Mouse (Mus musculus) liver, adult 2 months (tissue): ENCODE results near the gene Prdm16. TPM values are rescaled to one million over a fixed set of nuclear protein-coding genes. Genes with fewer than 3 reads are reported as not detected.
A peak's percentile ranks its signal among the peaks of the same experiment; 100 is the strongest.

Source experiments
- DNase-seq: peaks from one replicate; pipeline ENCODE4 v3.0.0-alpha.2; 2011; ENCODE audit warnings: low read depth, low spot score; ENCODE audit errors: extremely low read depth
- H3K27ac ChIP-seq: fragments of 200-500 bp; replicated peaks from 2 replicates; pipeline ENCODE4 v1.5.1; 2012; ENCODE audit warnings: low read depth, mild to moderate bottlenecking, control low read depth, inconsistent platforms, low read length; ENCODE audit not compliant: insufficient read depth
- H3K27me3 ChIP-seq: fragments of 200-500 bp; 2 replicates; pipeline ENCODE4 v1.6.1; 2012; ENCODE audit warnings: mild to moderate bottlenecking, moderate library complexity, low read length, inconsistent platforms; ENCODE audit not compliant: control insufficient read depth, insufficient read depth
- H3K36me3 ChIP-seq: fragments of 200-500 bp; 2 replicates; pipeline ENCODE4 v1.6.1; 2012; ENCODE audit warnings: low read length, inconsistent platforms; ENCODE audit not compliant: control insufficient read depth, insufficient read depth
- H3K4me1 ChIP-seq: fragments of 200-500 bp; 2 replicates; pipeline ENCODE4 v1.6.1; 2011; ENCODE audit warnings: low read length; ENCODE audit not compliant: control insufficient read depth, insufficient read depth
- H3K4me3 ChIP-seq: fragments of 200-500 bp; 2 replicates; pipeline ENCODE4 v1.5.1; 2011; ENCODE audit warnings: low read depth, mild to moderate bottlenecking, control low read depth, low read length, moderate library complexity; ENCODE audit not compliant: insufficient read depth
- H3K79me2 ChIP-seq: fragments of 200-500 bp; 2 replicates; pipeline ENCODE4 v1.6.1; 2012; ENCODE audit warnings: inconsistent platforms, mild to moderate bottlenecking, low read length, moderate library complexity; ENCODE audit not compliant: control insufficient read depth, insufficient read depth
- H3K9ac ChIP-seq: fragments of 200-500 bp; 2 replicates; pipeline ENCODE4 v1.6.1; 2012; ENCODE audit warnings: low read depth, mild to moderate bottlenecking, control low read depth, inconsistent platforms, low read length
- CTCF ChIP-seq: fragments of 200-500 bp; IDR thresholded peaks from 2 replicates; pipeline ENCODE4 v1.5.1; 2011; ENCODE audit warnings: low read depth, low read length, control low read depth
- POLR2A ChIP-seq: fragments of 200-500 bp; IDR thresholded peaks from 2 replicates; pipeline ENCODE4 v1.6.1; 2011; ENCODE audit warnings: low read length, control low read depth; ENCODE audit not compliant: insufficient read depth; ENCODE audit errors: extremely low read depth
- WGBS: fragments of 180-500 bp; shearing (Covaris S2); methylation state at CpG from one replicate; pipeline ENCODE4 v1.1.7; 2018; 5-methylcytosine and 5-hydroxymethylcytosine counted together
- polyA plus RNA-seq: library from polyadenylated mRNA; depleted of rRNA; stranded (reverse); fragments of >200 nt; gene quantifications from 2 replicates; pipeline ENCODE4 v1.2.3, GENCODE M21; 2012
- total RNA-seq: library from RNA; depleted of rRNA; stranded (reverse); fragments of >200 nt; gene quantifications from 2 replicates; pipeline ENCODE4 v1.2.3, GENCODE M21; 2014

Prdm16 gene
- total and polyA plus RNA-seq, 2 experiments, result 0.22 to 0.37 TPM

DNA sequence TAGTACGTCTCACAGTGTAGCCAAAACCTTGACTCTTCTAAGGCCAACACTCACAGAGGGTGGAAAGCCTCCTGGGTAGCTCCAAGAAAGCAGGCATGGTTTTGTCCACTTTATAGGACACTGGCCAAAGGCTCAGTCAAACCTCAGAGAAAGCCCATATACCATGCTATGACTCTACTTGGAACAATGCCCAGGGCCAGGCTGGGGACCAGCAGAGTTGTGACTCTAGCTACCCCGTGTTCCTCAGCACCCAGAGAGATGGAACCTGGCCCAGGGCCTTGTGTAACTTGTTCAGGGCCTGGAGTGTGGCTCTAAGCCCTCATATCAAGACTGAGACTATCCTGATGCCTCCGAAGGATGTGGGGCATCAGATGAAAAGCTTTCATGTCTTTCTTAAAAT lies 178.9 kb downstream of the Prdm16 start:
- no peaks in the 10 kb centered on the region for H3K79me2 ChIP-seq
- no peaks in the 10 kb centered on the region for H3K36me3 ChIP-seq
- H3K9ac ChIP-seq, result no peak overlapping the region
- H3K4me1 ChIP-seq, result no peaks in the 10 kb centered on the region
- H3K27ac ChIP-seq, result no peak overlapping the region
- TF ChIP-seq CTCF (no peak), POLR2A (no peak)
- no peak overlapping the region for H3K4me3 ChIP-seq
- no peak for DNase-seq
- 79% methylated on average over 3 of the region's 3 CpGs for WGBS
- H3K27me3 ChIP-seq, result no peaks in the 10 kb centered on the region

DNA sequence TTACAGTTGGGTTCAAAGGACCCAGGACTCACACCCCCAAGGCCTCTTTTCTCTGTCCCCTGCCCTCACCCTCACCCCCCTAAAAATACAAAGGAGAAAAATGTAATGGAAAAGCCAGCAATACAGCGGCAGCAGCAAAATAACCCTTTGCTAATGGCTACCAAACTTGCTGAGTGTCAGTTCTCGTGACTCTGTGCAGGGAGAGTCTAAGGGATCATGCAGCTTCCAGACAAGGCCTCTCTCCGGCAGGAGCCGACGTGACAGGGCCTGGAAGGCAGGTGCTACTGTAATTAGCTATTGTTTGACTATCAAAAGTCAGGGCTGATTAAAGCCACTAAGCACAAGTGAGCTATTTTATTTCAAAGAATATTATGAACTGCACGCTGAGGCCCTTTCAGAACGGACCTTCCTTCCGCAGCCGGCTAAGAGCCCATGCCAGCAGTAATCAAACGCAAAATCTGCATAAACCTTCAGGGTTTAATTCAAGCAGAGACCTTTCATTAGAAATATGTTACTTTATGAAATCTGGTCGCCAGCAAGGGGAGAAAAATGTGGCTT lies 180.3 kb downstream of the Prdm16 start:
- no peak overlapping the region for H3K27ac ChIP-seq
- no peak for DNase-seq
- H3K4me3 ChIP-seq, result no peak overlapping the region
- no peaks in the 10 kb centered on the region for H3K27me3 ChIP-seq
- TF ChIP-seq POLR2A, result no peak
- TF ChIP-seq CTCF, result no peak
- H3K4me1 ChIP-seq, result no peaks in the 10 kb centered on the region
- no peaks in the 10 kb centered on the region for H3K36me3 ChIP-seq
- 88% methylated on average over 11 of the region's 11 CpGs for WGBS
- no peak overlapping the region for H3K9ac ChIP-seq
- H3K79me2 ChIP-seq, result no peaks in the 10 kb centered on the region

DNA sequence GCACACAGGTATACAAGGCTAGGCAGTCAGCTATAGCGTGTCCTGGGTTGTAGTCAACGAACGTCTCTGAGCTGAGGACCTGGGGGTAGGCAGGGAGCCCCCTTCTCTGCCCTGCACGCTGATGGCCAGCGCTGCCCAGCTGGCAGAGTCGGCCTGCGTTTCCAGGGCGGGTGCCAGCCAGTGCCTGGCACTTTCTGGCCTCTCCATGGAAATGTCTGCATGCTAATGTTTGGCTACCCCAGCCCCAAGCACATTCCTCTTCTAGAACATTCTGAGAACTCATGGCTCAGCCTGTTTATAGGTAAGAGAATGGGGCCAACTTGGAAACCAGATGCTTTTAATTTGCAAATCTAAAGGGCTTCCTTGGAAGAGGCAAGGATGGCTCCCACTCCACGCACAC lies 186.2 kb downstream of the Prdm16 start:
- 93% methylated on average over 9 of the region's 9 CpGs for WGBS
- no peak overlapping the region for H3K27ac ChIP-seq
- DNase-seq, result no peak
- no peak overlapping the region for H3K9ac ChIP-seq
- no peaks in the 10 kb centered on the region for H3K27me3 ChIP-seq
- no peaks in the 10 kb centered on the region for H3K36me3 ChIP-seq
- no peak overlapping the region for H3K4me3 ChIP-seq
- H3K4me1 ChIP-seq, result no peaks in the 10 kb centered on the region
- no peak for TF ChIP-seq POLR2A
- TF ChIP-seq CTCF, result no peak
- no peaks in the 10 kb centered on the region for H3K79me2 ChIP-seq

- DNase-seq, result no peak
- Histone ChIP-seq H3K9ac (no peak overlapping the region), H3K36me3 (no peaks in the 10 kb centered on the region), H3K4me1 (no peaks in the 10 kb centered on the region), H3K4me3 (no peak overlapping the region), H3K27me3 (no peaks in the 10 kb centered on the region), H3K79me2 (no peaks in the 10 kb centered on the region), H3K27ac (no peak overlapping the region)
- TF ChIP-seq CTCF (no peak), POLR2A (no peak)
- 76% methylated on average over 4 of the region's 4 CpGs for WGBS
Measured at GRCm38 (mm10) chr4:154450036-154450435, 186.6 kb downstream of the Prdm16 start.

DNA sequence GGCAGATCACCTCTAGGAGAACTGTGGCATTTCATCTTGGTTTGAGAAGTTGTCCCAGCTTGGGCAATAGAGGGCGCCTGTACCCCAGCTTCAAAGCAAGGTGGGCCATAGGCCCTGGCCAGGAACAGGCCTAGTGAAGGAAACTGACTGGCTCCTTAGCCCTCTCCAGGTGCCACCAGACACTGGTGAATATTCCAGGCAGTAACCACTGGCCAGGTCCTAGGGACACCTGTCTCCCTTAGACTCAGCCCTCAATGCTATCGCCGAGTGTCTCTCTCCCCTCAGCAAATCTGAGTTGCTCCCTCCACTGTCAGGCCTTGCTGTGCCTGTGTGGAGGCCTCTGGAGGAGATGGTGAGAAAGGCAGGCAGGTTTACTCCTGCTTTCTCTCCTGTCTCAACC lies 187.3 kb downstream of the Prdm16 start:
- Histone ChIP-seq H3K79me2 (no peaks in the 10 kb centered on the region), H3K27me3 (no peaks in the 10 kb centered on the region), H3K36me3 (no peaks in the 10 kb centered on the region), H3K4me3 (no peak overlapping the region), H3K27ac (no peak overlapping the region), H3K4me1 (no peaks in the 10 kb centered on the region), H3K9ac (no peak overlapping the region)
- DNase-seq, result peak; percentile 19
- TF ChIP-seq CTCF, result peak; percentile 76
- no peak for TF ChIP-seq POLR2A
- 55% methylated on average over 3 of the region's 3 CpGs for WGBS

DNA sequence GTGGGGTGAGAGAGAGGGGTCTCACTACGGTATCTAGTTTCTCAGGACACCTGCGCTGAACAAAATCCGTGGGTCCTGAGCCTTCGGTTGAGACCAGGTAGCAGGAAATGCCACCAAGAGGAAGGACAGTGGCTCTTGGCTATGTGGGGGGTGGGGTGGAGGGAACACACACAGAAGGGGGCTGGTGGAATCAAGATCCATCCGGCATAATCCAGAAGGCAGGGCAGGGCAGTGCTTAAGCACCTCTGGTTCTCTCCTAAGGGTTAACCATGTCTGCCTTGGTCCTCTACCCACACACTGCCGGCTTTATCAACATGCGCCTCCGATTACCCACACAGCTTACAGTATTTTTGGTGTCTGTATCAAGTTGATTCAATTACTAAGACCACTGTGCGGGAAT lies 191.0 kb downstream of the Prdm16 start:
- WGBS, result 85% methylated on average over 9 of the region's 9 CpGs
- Histone ChIP-seq H3K27me3 (no peaks in the 10 kb centered on the region), H3K4me1 (no peaks in the 10 kb centered on the region), H3K9ac (no peak overlapping the region), H3K79me2 (no peaks in the 10 kb centered on the region), H3K27ac (no peak overlapping the region), H3K36me3 (no peaks in the 10 kb centered on the region), H3K4me3 (no peak overlapping the region)
- TF ChIP-seq POLR2A (no peak), CTCF (no peak)
- DNase-seq, result no peak
